Mouse (Mus musculus): ENCODE data around the gene Kirrel2. TPM values are rescaled to one million over a fixed set of nuclear protein-coding genes. Genes with fewer than 3 reads are reported as not detected.

Gene Kirrel2
- polyA plus RNA-seq, 1 experiment from 2014 or later, result 0.16 TPM

DNA sequence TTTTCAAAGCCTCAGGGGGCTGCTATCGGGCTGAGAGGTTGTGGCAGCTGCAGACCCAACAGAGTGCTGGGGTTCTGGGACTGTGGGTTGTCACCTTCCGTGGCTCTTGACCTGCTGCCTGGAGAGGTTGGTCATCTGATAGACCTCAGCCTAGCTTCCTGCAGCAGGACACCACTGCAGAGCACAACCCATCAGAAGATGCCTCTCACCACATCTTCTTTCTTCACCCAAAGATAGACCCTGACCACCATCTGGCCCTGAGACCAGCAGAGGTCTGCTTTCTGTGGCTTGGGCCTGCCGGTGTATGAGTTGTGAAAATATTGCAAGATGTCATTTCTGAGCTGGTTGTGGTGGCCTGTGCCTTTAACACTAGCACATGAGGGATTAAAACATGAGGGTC is 46.5 kb downstream of the Kirrel2 start:
- Histone ChIP-seq H3K4me2 (no peak overlapping the region), H3K36me3 (no peaks in the 10 kb centered on the region), H3K4me1 (replicated peaks) (no peaks in the 10 kb centered on the region), H3K4me3 (no peak overlapping the region), H3K9me3 (replicated peaks) (no peaks in the 10 kb centered on the region), H3K27me3 (no peaks in the 10 kb centered on the region), H3K9ac (no peak overlapping the region), H3K27ac (no peak overlapping the region)
- ATAC-seq (replicated peaks; ENCODE audit: insufficient number of reproducible peaks, insufficient read depth, low FRiP score, low read depth), result no peak
- WGBS, result 58% methylated on average over 3 of the region's 3 CpGs

GRCm38 (mm10) chr7:30409789-30410188 is 47.7 kb downstream of the Kirrel2 start:
- no peaks in the 10 kb centered on the region for H3K9me3 ChIP-seq (replicated peaks)
- ATAC-seq (replicated peaks; ENCODE audit: insufficient number of reproducible peaks, insufficient read depth, low FRiP score, low read depth), result no peak
- no peak overlapping the region for H3K27ac ChIP-seq
- H3K27me3 ChIP-seq, result no peaks in the 10 kb centered on the region
- H3K4me1 ChIP-seq (replicated peaks), result no peaks in the 10 kb centered on the region
- H3K4me3 ChIP-seq, result no peak overlapping the region
- no peaks in the 10 kb centered on the region for H3K36me3 ChIP-seq
- WGBS, result 57% methylated on average over 2 of the region's 2 CpGs
- H3K4me2 ChIP-seq, result no peak overlapping the region
- H3K9ac ChIP-seq, result no peak overlapping the region

GRCm38 (mm10) chr7:30408639-30409038 is 48.9 kb downstream of the Kirrel2 start:
- H3K4me2 ChIP-seq, result no peak overlapping the region
- no peaks in the 10 kb centered on the region for H3K9me3 ChIP-seq (replicated peaks)
- no peaks in the 10 kb centered on the region for H3K27me3 ChIP-seq
- no peak overlapping the region for H3K9ac ChIP-seq
- 76% methylated on average over 3 of the region's 3 CpGs for WGBS
- H3K36me3 ChIP-seq, result no peaks in the 10 kb centered on the region
- H3K4me3 ChIP-seq, result no peak overlapping the region
- H3K4me1 ChIP-seq (replicated peaks), result no peaks in the 10 kb centered on the region
- H3K27ac ChIP-seq, result no peak overlapping the region
- no peak for ATAC-seq (replicated peaks; ENCODE audit: insufficient number of reproducible peaks, insufficient read depth, low FRiP score, low read depth)

GRCm38 (mm10) chr7:30402343-30402742 is 55.1 kb downstream of the Kirrel2 start:
- H3K36me3 ChIP-seq, result no peaks in the 10 kb centered on the region
- no peak overlapping the region for H3K27ac ChIP-seq
- H3K4me1 ChIP-seq (replicated peaks), result no peaks in the 10 kb centered on the region
- H3K4me2 ChIP-seq, result no peak overlapping the region
- no peak overlapping the region for H3K9ac ChIP-seq
- H3K4me3 ChIP-seq, result no peak overlapping the region
- ATAC-seq (replicated peaks; ENCODE audit: insufficient number of reproducible peaks, insufficient read depth, low FRiP score, low read depth), result no peak
- no peaks in the 10 kb centered on the region for H3K9me3 ChIP-seq (replicated peaks)
- 62% methylated on average over 4 of the region's 4 CpGs for WGBS
- H3K27me3 ChIP-seq, result no peaks in the 10 kb centered on the region

GRCm38 (mm10) chr7:30399671-30400070 is 57.8 kb downstream of the Kirrel2 start:
- ATAC-seq (replicated peaks; ENCODE audit: insufficient number of reproducible peaks, insufficient read depth, low FRiP score, low read depth), result no peak
- WGBS, result 52% methylated on average over 7 of the region's 7 CpGs
- H3K36me3 ChIP-seq, result no peaks in the 10 kb centered on the region

More at GRCm38 (mm10) chr7:30399671-30400070, 57.8 kb downstream of the Kirrel2 start:
- Histone ChIP-seq H3K4me2 (no peak overlapping the region), H3K4me3 (no peak overlapping the region), H3K4me1 (replicated peaks) (no peaks in the 10 kb centered on the region), H3K27me3 (no peaks in the 10 kb centered on the region), H3K9me3 (replicated peaks) (no peaks in the 10 kb centered on the region), H3K9ac (no peak overlapping the region), H3K27ac (no peak overlapping the region)

Other genes starting within 250 kb of the Kirrel2 start
- 99.7 and 105 TPM in 2 replicates for gene Polr2i, start 225.7 kb downstream of the Kirrel2 start, polyA plus RNA-seq (2015; fragmentation: Nextera tagmentation; extraction: Ambion mirVana)
- gene Tbcb, start 225.4 kb downstream of the Kirrel2 start, polyA plus RNA-seq (2015; fragmentation: Nextera tagmentation; extraction: Ambion mirVana), result 125 and 140 TPM in 2 replicates
- gene Ovol3, start 222.0 kb downstream of the Kirrel2 start, polyA plus RNA-seq (2015; fragmentation: Nextera tagmentation; extraction: Ambion mirVana), result not detected in 2 replicates
- 0.42 and 0.61 TPM in 2 replicates for gene Thap8, start 177.6 kb downstream of the Kirrel2 start, polyA plus RNA-seq (2015; fragmentation: Nextera tagmentation; extraction: Ambion mirVana)
- gene Wdr62, start 177.3 kb downstream of the Kirrel2 start, polyA plus RNA-seq (2015; fragmentation: Nextera tagmentation; extraction: Ambion mirVana), result 6.7 and 8.6 TPM in 2 replicates
- 8.0 and 12.0 TPM in 2 replicates for gene Clip3, start 166.0 kb downstream of the Kirrel2 start, polyA plus RNA-seq (2015; fragmentation: Nextera tagmentation; extraction: Ambion mirVana)
- gene Alkbh6, start 149.0 kb downstream of the Kirrel2 start, polyA plus RNA-seq (2015; fragmentation: Nextera tagmentation; extraction: Ambion mirVana), result 57.4 and 64.4 TPM in 2 replicates
- 6.1 and 18.8 TPM in 2 replicates for gene Syne4, start 142.9 kb downstream of the Kirrel2 start, polyA plus RNA-seq (2015; fragmentation: Nextera tagmentation; extraction: Ambion mirVana)
- 5.1 TPM in 1 of 2 replicates, not detected in the other for gene E130208F15Rik, start 135.9 kb downstream of the Kirrel2 start, polyA plus RNA-seq (2015; fragmentation: Nextera tagmentation; extraction: Ambion mirVana)
- 14.4 and 17.5 TPM in 2 replicates for gene Sdhaf1, start 133.8 kb downstream of the Kirrel2 start, polyA plus RNA-seq (2015; fragmentation: Nextera tagmentation; extraction: Ambion mirVana)
- gene Lrfn3, start 94.9 kb downstream of the Kirrel2 start, polyA plus RNA-seq (2015; fragmentation: Nextera tagmentation; extraction: Ambion mirVana), result 1.4 and 2.1 TPM in 2 replicates
- gene Tyrobp, start 43.9 kb downstream of the Kirrel2 start, polyA plus RNA-seq (2015; fragmentation: Nextera tagmentation; extraction: Ambion mirVana), result 27.1 and 46.0 TPM in 2 replicates
- gene Hcst, start 37.8 kb downstream of the Kirrel2 start, polyA plus RNA-seq (2015; fragmentation: Nextera tagmentation; extraction: Ambion mirVana), result 0.98 and 2.7 TPM in 2 replicates
- gene Nfkbid, start 36.0 kb downstream of the Kirrel2 start, polyA plus RNA-seq (2015; fragmentation: Nextera tagmentation; extraction: Ambion mirVana), result 0.76 and 1.5 TPM in 2 replicates
- 14.7 and 21.7 TPM in 2 replicates for gene Aplp1, start 12.2 kb downstream of the Kirrel2 start, polyA plus RNA-seq (2015; fragmentation: Nextera tagmentation; extraction: Ambion mirVana)
- gene Nphs1, start 625 bp upstream of the Kirrel2 start, polyA plus RNA-seq (2015; fragmentation: Nextera tagmentation; extraction: Ambion mirVana), result 0.09 and 0.14 TPM in 2 replicates
- gene Prodh2, start 35.9 kb upstream of the Kirrel2 start, polyA plus RNA-seq (2015; fragmentation: Nextera tagmentation; extraction: Ambion mirVana), result 0.15 and 0.74 TPM in 2 replicates
- 6.2 and 8.1 TPM in 2 replicates for gene Arhgap33, start 77.4 kb upstream of the Kirrel2 start, polyA plus RNA-seq (2015; fragmentation: Nextera tagmentation; extraction: Ambion mirVana)
- gene Hspb6, start 94.5 kb upstream of the Kirrel2 start, polyA plus RNA-seq (2015; fragmentation: Nextera tagmentation; extraction: Ambion mirVana), result 155 and 176 TPM in 2 replicates
- 8.0 and 9.4 TPM in 2 replicates for gene Proser3, start 94.6 kb upstream of the Kirrel2 start, polyA plus RNA-seq (2015; fragmentation: Nextera tagmentation; extraction: Ambion mirVana)
- gene Lin37, start 102.1 kb upstream of the Kirrel2 start, polyA plus RNA-seq (2015; fragmentation: Nextera tagmentation; extraction: Ambion mirVana), result 32.7 and 33.1 TPM in 2 replicates
- gene U2af1l4, start 105.6 kb upstream of the Kirrel2 start, polyA plus RNA-seq (2015; fragmentation: Nextera tagmentation; extraction: Ambion mirVana), result 90.0 and 97.8 TPM in 2 replicates
- gene Gm49396, start 105.7 kb upstream of the Kirrel2 start, polyA plus RNA-seq (2015; fragmentation: Nextera tagmentation; extraction: Ambion mirVana), result 8.4 and 10.8 TPM in 2 replicates
- 104 and 106 TPM in 2 replicates for gene Psenen, start 105.9 kb upstream of the Kirrel2 start, polyA plus RNA-seq (2015; fragmentation: Nextera tagmentation; extraction: Ambion mirVana)
- 3.7 and 4.0 TPM in 2 replicates for gene Igflr1, start 107.7 kb upstream of the Kirrel2 start, polyA plus RNA-seq (2015; fragmentation: Nextera tagmentation; extraction: Ambion mirVana)
- 4.2 and 4.4 TPM in 2 replicates for gene Kmt2b, start 131.0 kb upstream of the Kirrel2 start, polyA plus RNA-seq (2015; fragmentation: Nextera tagmentation; extraction: Ambion mirVana)
- 0.14 and 0.23 TPM in 2 replicates for gene Zbtb32, start 141.2 kb upstream of the Kirrel2 start, polyA plus RNA-seq (2015; fragmentation: Nextera tagmentation; extraction: Ambion mirVana)
- 0.43 and 1.4 TPM in 2 replicates for gene Upk1a, start 155.2 kb upstream of the Kirrel2 start, polyA plus RNA-seq (2015; fragmentation: Nextera tagmentation; extraction: Ambion mirVana)
- gene Cox6b1, start 168.5 kb upstream of the Kirrel2 start, polyA plus RNA-seq (2015; fragmentation: Nextera tagmentation; extraction: Ambion mirVana), result 1,740 and 2,396 TPM in 2 replicates
- gene Etv2, start 178.2 kb upstream of the Kirrel2 start, polyA plus RNA-seq (2015; fragmentation: Nextera tagmentation; extraction: Ambion mirVana), result not detected in 2 replicates
- 73.7 and 92.8 TPM in 2 replicates for gene Rbm42, start 192.6 kb upstream of the Kirrel2 start, polyA plus RNA-seq (2015; fragmentation: Nextera tagmentation; extraction: Ambion mirVana)
- 23.4 and 33.8 TPM in 2 replicates for gene Haus5, start 207.3 kb upstream of the Kirrel2 start, polyA plus RNA-seq (2015; fragmentation: Nextera tagmentation; extraction: Ambion mirVana)
- not detected in 2 replicates for gene Pmis2, start 213.9 kb upstream of the Kirrel2 start, polyA plus RNA-seq (2015; fragmentation: Nextera tagmentation; extraction: Ambion mirVana)
- 1.0 and 1.4 TPM in 2 replicates for gene 2200002J24Rik, start 241.2 kb upstream of the Kirrel2 start, polyA plus RNA-seq (2015; fragmentation: Nextera tagmentation; extraction: Ambion mirVana)